Mouse (Mus musculus): Measurements from ENCODE around the gene Hes7. TPM values are rescaled to one million over a fixed set of nuclear protein-coding genes. Genes with fewer than 3 reads are reported as not detected.

Hes7 gene
- polyA plus RNA-seq, 1 experiment from 2014 or later, result 0.68 TPM

- Histone ChIP-seq H3K27me3 (ENCODE audit: insufficient read depth, low read length) (no peaks in the 10 kb centered on the region), H3K4me1 (ENCODE audit: insufficient read depth) (peaks cover 13% of the 10 kb centered on the region), H3K4me3 (ENCODE audit: low read depth, low read length) (peak overlapping the region; percentile 74), H3K36me3 (ENCODE audit: insufficient read depth) (no peaks in the 10 kb centered on the region), H3K27ac (ENCODE audit: low read depth) (peak overlapping the region; percentile 43; the same call in 1 of the 2 replicates), H3K9me3 (ENCODE audit: low read depth, low read length) (no peaks in the 10 kb centered on the region), H3K9ac (peak overlapping the region; percentile 40), H3K4me2 (peak overlapping the region; percentile 93)
- DNase-seq (peak; percentile 98), ATAC-seq (ENCODE audit: insufficient read depth) (peak; percentile 74)
- WGBS, result under 1% methylated on average over 31 of the region's 31 CpGs
- no peak for TF ChIP-seq CTCF (IDR thresholded peaks at IDR 0.05; ENCODE audit: low read depth)
Observed at GRCm38 (mm10) chr11:69123693-69124497, 3.7 kb downstream of the Hes7 start.

GRCm38 (mm10) chr11:69124498-69124847, 4.3 kb downstream of the Hes7 start:
- H3K4me3 ChIP-seq (ENCODE audit: low read depth, low read length), result peak overlapping the region; percentile 74
- H3K36me3 ChIP-seq (ENCODE audit: insufficient read depth), result no peaks in the 10 kb centered on the region
- TF ChIP-seq CTCF (IDR thresholded peaks at IDR 0.05; ENCODE audit: low read depth), result no peak
- H3K4me2 ChIP-seq, result peak overlapping the region; percentile 93
- DNase-seq, result peak; percentile 95
- no peaks in the 10 kb centered on the region for H3K9me3 ChIP-seq (ENCODE audit: low read depth, low read length)
- peak; percentile 51 for ATAC-seq (ENCODE audit: insufficient read depth)
- peaks cover 13% of the 10 kb centered on the region for H3K4me1 ChIP-seq (ENCODE audit: insufficient read depth)
- H3K27ac ChIP-seq (ENCODE audit: low read depth), result no peak overlapping the region
- H3K9ac ChIP-seq, result no peak overlapping the region
- WGBS, result 0% methylated on average over 3 of the region's 3 CpGs
- no peaks in the 10 kb centered on the region for H3K27me3 ChIP-seq (ENCODE audit: insufficient read depth, low read length)

- H3K27ac ChIP-seq (ENCODE audit: low read depth), result peak overlapping the region; percentile 55; the same call in 1 of the 2 replicates
- peak overlapping the region; percentile 77 for H3K4me2 ChIP-seq
- peak overlapping the region; percentile 54 for H3K9ac ChIP-seq
- peak overlapping the region; percentile 61 for H3K4me3 ChIP-seq (ENCODE audit: low read depth, low read length)
- no peaks in the 10 kb centered on the region for H3K36me3 ChIP-seq (ENCODE audit: insufficient read depth)
- H3K9me3 ChIP-seq (ENCODE audit: low read depth, low read length), result no peaks in the 10 kb centered on the region
- WGBS, result under 1% methylated on average over 24 of the region's 24 CpGs
- peaks cover 6% of the 10 kb centered on the region for H3K4me1 ChIP-seq (ENCODE audit: insufficient read depth)
- TF ChIP-seq CTCF (IDR thresholded peaks at IDR 0.05; ENCODE audit: low read depth), result peak; percentile 64
- ATAC-seq (ENCODE audit: insufficient read depth) (peak; percentile 33), DNase-seq (peak; percentile 98)
- H3K27me3 ChIP-seq (ENCODE audit: insufficient read depth, low read length), result no peaks in the 10 kb centered on the region
Observed at GRCm38 (mm10) chr11:69125041-69125851, 5.0 kb downstream of the Hes7 start.

GRCm38 (mm10) chr11:69125852-69125918, 5.5 kb downstream of the Hes7 start, which contains the start of gene Aloxe3:
TSS of gene Aloxe3 (plus strand) at chr11:69125896.
- Histone ChIP-seq H3K9me3 (ENCODE audit: low read depth, low read length) (no peaks in the 10 kb centered on the region), H3K27ac (ENCODE audit: low read depth) (peak within 1 kb of the TSS; percentile 55; the same call in 1 of the 2 replicates), H3K4me2 (peak within 1 kb of the TSS; percentile 77), H3K9ac (peak within 1 kb of the TSS; percentile 54), H3K27me3 (ENCODE audit: insufficient read depth, low read length) (no peaks in the 10 kb centered on the region), H3K4me1 (ENCODE audit: insufficient read depth) (peaks cover 6% of the 10 kb centered on the region), H3K4me3 (ENCODE audit: low read depth, low read length) (peak within 1 kb of the TSS; percentile 61), H3K36me3 (ENCODE audit: insufficient read depth) (no peaks in the 10 kb centered on the region)
- ATAC-seq (ENCODE audit: insufficient read depth) (no peak), DNase-seq (no peak)
- TF ChIP-seq CTCF (IDR thresholded peaks at IDR 0.05; ENCODE audit: low read depth), result no peak
- 0% methylated on average over 3 of the region's 3 CpGs for WGBS

DNA sequence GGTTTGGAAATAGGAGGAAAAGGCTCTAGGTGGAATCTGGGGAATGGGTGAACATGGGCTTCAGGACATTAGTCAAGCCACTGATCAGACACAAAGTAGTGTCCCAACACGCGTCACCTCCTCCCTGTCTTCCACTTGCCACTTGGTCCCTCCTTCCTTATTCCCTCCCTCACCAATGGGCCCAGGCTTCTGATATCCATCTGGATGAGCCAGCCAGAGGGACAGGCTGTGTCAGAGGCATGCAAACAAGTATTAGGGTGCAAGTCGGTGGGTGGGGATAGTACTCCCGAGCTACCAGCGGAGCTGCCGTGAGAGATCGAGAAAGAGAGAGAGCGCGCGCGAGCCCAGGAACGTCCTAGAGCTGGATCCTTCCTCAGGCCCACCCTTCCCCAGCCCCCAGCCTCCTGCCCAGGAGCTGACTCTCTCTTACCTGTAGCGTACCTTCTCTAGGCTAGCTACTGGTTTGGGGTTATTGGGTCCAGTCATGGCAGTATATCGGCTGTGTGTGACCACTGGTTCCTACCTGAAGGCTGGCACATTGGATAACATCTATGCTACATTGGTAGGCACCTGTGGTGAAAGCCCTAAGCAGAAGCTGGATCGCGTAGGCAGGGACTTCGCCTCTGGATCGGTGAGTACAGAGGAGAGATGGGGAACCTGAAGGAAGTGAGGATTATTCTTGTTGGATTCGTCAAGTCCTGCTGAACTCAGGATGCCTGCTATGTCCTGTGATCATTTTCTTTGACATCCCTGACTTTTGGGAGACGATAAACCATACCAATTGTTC, 5.9 kb downstream of the Hes7 start:
- H3K4me3 ChIP-seq (ENCODE audit: low read depth, low read length), result peak overlapping the region; percentile 61
- no peak overlapping the region for H3K27ac ChIP-seq (ENCODE audit: low read depth)
- H3K27me3 ChIP-seq (ENCODE audit: insufficient read depth, low read length), result no peaks in the 10 kb centered on the region
- no peak for TF ChIP-seq CTCF (IDR thresholded peaks at IDR 0.05; ENCODE audit: low read depth)
- no peak for ATAC-seq (ENCODE audit: insufficient read depth)
- H3K9me3 ChIP-seq (ENCODE audit: low read depth, low read length), result no peaks in the 10 kb centered on the region
- peak overlapping the region; percentile 54 for H3K9ac ChIP-seq
- DNase-seq, result peak; percentile 29
- WGBS, result 10% methylated on average over 20 of the region's 20 CpGs
- H3K4me2 ChIP-seq, result peak overlapping the region; percentile 77
- no peaks in the 10 kb centered on the region for H3K36me3 ChIP-seq (ENCODE audit: insufficient read depth)
- peaks cover 6% of the 10 kb centered on the region for H3K4me1 ChIP-seq (ENCODE audit: insufficient read depth)

- no peak overlapping the region for H3K27ac ChIP-seq (ENCODE audit: low read depth)
- H3K4me3 ChIP-seq (ENCODE audit: low read depth, low read length), result peak overlapping the region; percentile 61
- H3K9ac ChIP-seq, result peak overlapping the region; percentile 54
- H3K27me3 ChIP-seq (ENCODE audit: insufficient read depth, low read length), result no peaks in the 10 kb centered on the region
- no peaks in the 10 kb centered on the region for H3K9me3 ChIP-seq (ENCODE audit: low read depth, low read length)
- no peak for TF ChIP-seq CTCF (IDR thresholded peaks at IDR 0.05; ENCODE audit: low read depth)
- no peaks in the 10 kb centered on the region for H3K36me3 ChIP-seq (ENCODE audit: insufficient read depth)
- 51% methylated on average over 2 of the region's 2 CpGs for WGBS
- peak overlapping the region; percentile 77 for H3K4me2 ChIP-seq
- ATAC-seq (ENCODE audit: insufficient read depth) (no peak), DNase-seq (no peak)
- peaks cover 6% of the 10 kb centered on the region for H3K4me1 ChIP-seq (ENCODE audit: insufficient read depth)
Observed at GRCm38 (mm10) chr11:69126706-69127095, 6.5 kb downstream of the Hes7 start.
